Mouse (Mus musculus) spleen, adult 2 months (tissue): Measurements from ENCODE around the gene Gm47791.

ENCODE experiments used
- CTCF ChIP-seq: fragments of 200-500 bp; IDR thresholded peaks from 2 replicates; pipeline ENCODE4 v1.5.1; 2011; ENCODE audit warnings: mild to moderate bottlenecking, inconsistent platforms; ENCODE audit not compliant: insufficient read depth, insufficient read length, insufficient replicate concordance; ENCODE audit errors: extremely low read depth
- POLR2A ChIP-seq: fragments of 200-500 bp; IDR thresholded peaks from 2 replicates; pipeline ENCODE4 v1.6.1; 2011; ENCODE audit warnings: low read depth, low read length, inconsistent platforms

DNA sequence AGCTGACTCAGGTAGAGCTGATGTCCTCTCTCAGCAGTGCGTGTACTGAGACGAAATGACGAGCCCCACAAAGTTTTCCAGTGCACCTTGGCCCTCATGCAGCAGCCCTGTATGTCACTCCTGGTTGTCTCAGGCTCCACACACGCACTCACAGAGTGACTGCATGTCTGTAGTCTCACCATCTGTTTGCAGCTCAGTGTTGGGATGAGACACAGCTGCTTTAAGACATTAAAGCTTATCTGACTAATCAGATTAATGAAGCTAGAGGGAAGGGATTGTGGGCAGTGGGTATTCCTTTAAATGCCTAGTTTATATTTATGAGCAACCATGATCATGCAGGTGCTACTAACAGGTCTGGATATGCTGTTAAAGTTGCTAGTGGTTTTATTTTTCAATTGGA lies 24.6 kb downstream of the Gm47791 start:
- TF ChIP-seq CTCF (no peak), POLR2A (no peak)
